Mouse (Mus musculus): Measurements from ENCODE around the gene Anapc1. TPM values are rescaled to one million over a fixed set of nuclear protein-coding genes. Genes with fewer than 3 reads are reported as not detected.

The Anapc1 gene
- polyA plus RNA-seq, 1 experiment = 48.1 TPM

- H3K4me3 ChIP-seq (replicated peaks; ENCODE audit: extremely low read depth, low read depth, low read length) = no peak overlapping the region
- no peaks in the 10 kb centered on the region; the same call in 1 of the 2 replicates for H3K4me1 ChIP-seq (ENCODE audit: control insufficient read depth, insufficient read depth, low read length)
- TF ChIP-seq CTCF (IDR thresholded peaks at IDR 0.05; ENCODE audit: insufficient read depth, low read length) = no peak
- no peak for TF ChIP-seq POLR2A (IDR thresholded peaks at IDR 0.05; ENCODE audit: borderline replicate concordance, extremely low read depth, low read depth, low read length)
- no peak for DNase-seq
- WGBS = 90% methylated on average over 2 of the region's 2 CpGs
Observed at GRCm38 (mm10) chr2:128719380-128719779, 32.2 kb upstream of the Anapc1 start.

- Histone ChIP-seq H3K4me3 (replicated peaks; ENCODE audit: extremely low read depth, low read depth, low read length) (no peak overlapping the region), H3K4me1 (ENCODE audit: control insufficient read depth, insufficient read depth, low read length) (peaks cover 5% of the 10 kb centered on the region; the same call in 1 of the 2 replicates)
- WGBS = 93% methylated on average over 1 of the region's 1 CpGs
- no peak for DNase-seq
- TF ChIP-seq POLR2A (IDR thresholded peaks at IDR 0.05; ENCODE audit: borderline replicate concordance, extremely low read depth, low read depth, low read length) (no peak), CTCF (IDR thresholded peaks at IDR 0.05; ENCODE audit: insufficient read depth, low read length) (no peak)
Observed at GRCm38 (mm10) chr2:128715979-128716378, 28.8 kb upstream of the Anapc1 start.

GRCm38 (mm10) chr2:128714724-128715241 is 27.6 kb upstream of the Anapc1 start:
- Histone ChIP-seq H3K4me1 (ENCODE audit: control insufficient read depth, insufficient read depth, low read length) (peaks cover 9% of the 10 kb centered on the region), H3K4me3 (replicated peaks; ENCODE audit: extremely low read depth, low read depth, low read length) (no peak overlapping the region)
- WGBS = 76% methylated on average over 7 of the region's 7 CpGs
- TF ChIP-seq POLR2A (IDR thresholded peaks at IDR 0.05; ENCODE audit: borderline replicate concordance, extremely low read depth, low read depth, low read length) (no peak), CTCF (IDR thresholded peaks at IDR 0.05; ENCODE audit: insufficient read depth, low read length) (no peak)
- DNase-seq = no peak

- 68% methylated on average over 5 of the region's 5 CpGs for WGBS
- TF ChIP-seq POLR2A (IDR thresholded peaks at IDR 0.05; ENCODE audit: borderline replicate concordance, extremely low read depth, low read depth, low read length) (no peak), CTCF (IDR thresholded peaks at IDR 0.05; ENCODE audit: insufficient read depth, low read length) (no peak)
- DNase-seq = no peak
- Histone ChIP-seq H3K4me3 (replicated peaks; ENCODE audit: extremely low read depth, low read depth, low read length) (no peak overlapping the region), H3K4me1 (ENCODE audit: control insufficient read depth, insufficient read depth, low read length) (peaks cover 14% of the 10 kb centered on the region)
Observed at GRCm38 (mm10) chr2:128713548-128714003, 26.4 kb upstream of the Anapc1 start.

GRCm38 (mm10) chr2:128712940-128713339 is 25.7 kb upstream of the Anapc1 start:
- H3K4me3 ChIP-seq (replicated peaks; ENCODE audit: extremely low read depth, low read depth, low read length) = no peak overlapping the region
- no peak for DNase-seq
- peaks cover 14% of the 10 kb centered on the region for H3K4me1 ChIP-seq (ENCODE audit: control insufficient read depth, insufficient read depth, low read length)
- TF ChIP-seq POLR2A (IDR thresholded peaks at IDR 0.05; ENCODE audit: borderline replicate concordance, extremely low read depth, low read depth, low read length) (no peak), CTCF (IDR thresholded peaks at IDR 0.05; ENCODE audit: insufficient read depth, low read length) (no peak)
- 71% methylated on average over 6 of the region's 6 CpGs for WGBS

GRCm38 (mm10) chr2:128710609-128711008 is 23.4 kb upstream of the Anapc1 start:
- Histone ChIP-seq H3K4me1 (ENCODE audit: control insufficient read depth, insufficient read depth, low read length) (peaks cover 14% of the 10 kb centered on the region), H3K4me3 (replicated peaks; ENCODE audit: extremely low read depth, low read depth, low read length) (no peak overlapping the region)
- no peak for DNase-seq
- TF ChIP-seq CTCF (IDR thresholded peaks at IDR 0.05; ENCODE audit: insufficient read depth, low read length) = no peak
- no peak for TF ChIP-seq POLR2A (IDR thresholded peaks at IDR 0.05; ENCODE audit: borderline replicate concordance, extremely low read depth, low read depth, low read length)
- WGBS = 69% methylated on average over 6 of the region's 6 CpGs

- H3K4me3 ChIP-seq (replicated peaks; ENCODE audit: extremely low read depth, low read depth, low read length) = no peak overlapping the region
- 57% methylated on average over 6 of the region's 6 CpGs for WGBS
- H3K4me1 ChIP-seq (ENCODE audit: control insufficient read depth, insufficient read depth, low read length) = peaks cover 14% of the 10 kb centered on the region
- no peak for TF ChIP-seq POLR2A (IDR thresholded peaks at IDR 0.05; ENCODE audit: borderline replicate concordance, extremely low read depth, low read depth, low read length)
- no peak for DNase-seq
Observed at GRCm38 (mm10) chr2:128709264-128709663, 22.1 kb upstream of the Anapc1 start.

- 36% methylated on average over 3 of the region's 3 CpGs for WGBS
- TF ChIP-seq CTCF (IDR thresholded peaks at IDR 0.05; ENCODE audit: insufficient read depth, low read length) (no peak), POLR2A (IDR thresholded peaks at IDR 0.05; ENCODE audit: borderline replicate concordance, extremely low read depth, low read depth, low read length) (no peak)
- no peak for DNase-seq
- Histone ChIP-seq H3K4me3 (replicated peaks; ENCODE audit: extremely low read depth, low read depth, low read length) (peak overlapping the region; percentile 40), H3K4me1 (ENCODE audit: control insufficient read depth, insufficient read depth, low read length) (peaks cover 5% of the 10 kb centered on the region)
Observed at GRCm38 (mm10) chr2:128704474-128704873, 17.3 kb upstream of the Anapc1 start.

- WGBS = 3% methylated on average over 24 of the region's 24 CpGs
- peak; percentile 61 for DNase-seq
Observed at GRCm38 (mm10) chr2:128699201-128699885, 12.2 kb upstream of the Anapc1 start.

GRCm38 (mm10) chr2:128698693-128699181 is 11.5 kb upstream of the Anapc1 start, which contains the start of gene Mertk:
TSS of gene Mertk (plus strand) at chr2:128698956.
- H3K4me1 ChIP-seq (ENCODE audit: control insufficient read depth, insufficient read depth, low read length) = no peaks in the 10 kb centered on the region
- 1% methylated on average over 29 of the region's 30 CpGs for WGBS
- DNase-seq = peak; percentile 88

More at GRCm38 (mm10) chr2:128699201-128699885, 12.2 kb upstream of the Anapc1 start:
- peak overlapping the region; percentile 68 for H3K4me3 ChIP-seq (replicated peaks; ENCODE audit: extremely low read depth, low read depth, low read length)
- TF ChIP-seq POLR2A (IDR thresholded peaks at IDR 0.05; ENCODE audit: borderline replicate concordance, extremely low read depth, low read depth, low read length) = 0 out of 2 replicates have a peak, but pooled peaks have one; percentile 15
- TF ChIP-seq CTCF (IDR thresholded peaks at IDR 0.05; ENCODE audit: insufficient read depth, low read length) = no peak
- no peaks in the 10 kb centered on the region; the same call in 1 of the 2 replicates for H3K4me1 ChIP-seq (ENCODE audit: control insufficient read depth, insufficient read depth, low read length)

More at GRCm38 (mm10) chr2:128698693-128699181, 11.5 kb upstream of the Anapc1 start, which contains the start of gene Mertk:
- peak within 1 kb of the TSS; percentile 68 for H3K4me3 ChIP-seq (replicated peaks; ENCODE audit: extremely low read depth, low read depth, low read length)
- TF ChIP-seq CTCF (IDR thresholded peaks at IDR 0.05; ENCODE audit: insufficient read depth, low read length) = no peak
- TF ChIP-seq POLR2A (IDR thresholded peaks at IDR 0.05; ENCODE audit: borderline replicate concordance, extremely low read depth, low read depth, low read length) = peak; percentile 96

All from lung, adult 2 months (tissue).